Mouse (Mus musculus): ENCODE data around the gene Lef1.

DNA sequence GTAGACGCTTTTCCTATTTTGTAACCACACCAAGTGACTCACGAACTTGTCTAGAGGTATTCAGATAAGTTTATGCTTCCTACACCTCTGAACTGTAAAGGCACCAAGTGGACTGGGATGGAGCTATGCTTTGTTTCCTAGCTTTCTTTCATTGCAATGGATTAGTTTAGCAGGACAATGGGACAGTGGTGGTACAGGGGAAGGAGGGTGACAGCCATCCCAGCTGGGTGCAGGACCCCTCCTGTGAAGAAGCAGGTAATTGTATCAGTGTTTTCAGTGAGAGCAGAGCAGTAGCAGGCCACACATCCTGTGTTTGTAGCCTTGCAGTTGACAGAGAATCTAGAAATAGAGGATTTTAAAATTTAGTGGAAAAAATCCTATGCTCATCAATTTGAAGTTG lies 34.0 kb downstream of the Lef1 start:
- TF ChIP-seq CTCF (IDR thresholded peaks at IDR 0.05; ENCODE audit: control insufficient read depth, insufficient read depth, low read length) (no peak), POLR2A (IDR thresholded peaks at IDR 0.05; ENCODE audit: borderline replicate concordance, control insufficient read depth, low read depth, low read length) (no peak)
